Mouse (Mus musculus) embryo, embryonic 9.5 days (tissue): Measurements from ENCODE around the gene Cmip.

ENCODE experiments used
- DNase-seq: peaks from one replicate; pipeline ENCODE4 v3.0.0-alpha.2; 2017; ENCODE audit errors: extremely low spot score

The Cmip gene

GRCm38 (mm10) chr8:117500232-117500823 is 243.5 kb downstream of the Cmip start:
- DNase-seq, result no peak

DNA sequence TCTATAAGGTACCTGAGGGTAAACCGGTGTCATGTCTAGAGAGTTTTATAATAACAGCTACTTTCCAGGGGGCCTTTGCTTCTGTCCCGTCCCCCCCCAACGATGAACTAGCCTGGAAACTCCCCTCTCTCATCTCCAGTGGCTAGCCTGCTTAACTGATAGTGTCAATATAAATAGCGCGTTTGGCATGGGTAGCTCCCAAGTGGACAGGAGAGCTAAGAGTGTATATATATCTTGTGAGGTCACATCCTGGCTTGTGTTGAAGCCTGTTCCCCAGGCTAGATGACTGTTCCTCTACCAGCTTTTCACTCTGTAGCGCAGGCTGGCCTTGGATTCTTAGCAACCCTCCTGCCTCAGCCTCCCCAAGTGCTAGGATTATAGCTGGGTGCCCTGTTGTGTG is 244.5 kb downstream of the Cmip start:
- no peak for DNase-seq

GRCm38 (mm10) chr8:117503405-117504069 is 246.7 kb downstream of the Cmip start:
- DNase-seq, result no peak

GRCm38 (mm10) chr8:117507703-117508102 is 250.8 kb downstream of the Cmip start:
- no peak for DNase-seq
